Mouse (Mus musculus) Muller cell, postnatal 12 days (primary cell): ENCODE data around the gene Hist1h2af.

Experiments used
- DNase-seq: peaks from one replicate; pipeline ENCODE4 v3.0.0-alpha.2; 2015; ENCODE audit errors: inconsistent ontology term

Gene Hist1h2af

GRCm38 (mm10) chr13:23515281-23515680 lies 18.4 kb upstream of the Hist1h2af start:
- DNase-seq = no peak

DNA sequence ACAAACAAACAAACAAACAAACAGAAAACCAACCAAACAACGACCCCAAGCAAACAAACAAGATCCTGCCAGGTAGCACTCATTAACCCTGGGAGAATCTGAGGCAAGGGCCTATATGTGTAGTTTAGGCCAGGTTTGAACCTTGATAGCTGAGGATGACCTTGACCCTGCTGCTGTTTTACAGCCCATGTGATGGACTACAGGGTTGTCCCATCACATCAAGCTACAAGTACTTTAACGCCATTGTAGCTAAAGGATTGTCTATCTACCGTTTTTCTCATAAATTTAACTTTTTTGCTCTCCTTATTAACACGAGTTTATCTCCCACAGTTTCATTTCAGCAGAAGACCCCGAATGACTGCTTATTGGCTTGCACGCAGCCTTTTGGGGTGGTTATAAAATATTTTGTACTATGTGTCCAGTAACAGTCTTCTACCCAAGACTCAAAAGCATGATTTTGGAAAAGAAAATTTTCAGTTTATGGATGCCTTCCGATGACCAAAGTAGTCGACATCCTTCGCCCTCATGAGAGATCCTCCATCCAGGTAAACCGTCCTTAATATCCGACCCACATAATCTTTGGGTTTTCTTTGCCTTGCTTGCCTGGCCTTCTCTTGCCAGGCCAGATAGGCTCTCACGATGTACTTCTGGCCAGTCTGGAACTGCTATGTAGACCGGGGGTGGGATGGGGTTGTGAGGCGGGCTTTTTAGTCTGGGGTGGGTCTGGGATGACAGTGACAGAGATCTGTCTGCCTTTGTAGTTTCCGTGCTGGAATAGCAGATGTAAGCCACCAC lies 17.7 kb upstream of the Hist1h2af start:
- no peak for DNase-seq

DNA sequence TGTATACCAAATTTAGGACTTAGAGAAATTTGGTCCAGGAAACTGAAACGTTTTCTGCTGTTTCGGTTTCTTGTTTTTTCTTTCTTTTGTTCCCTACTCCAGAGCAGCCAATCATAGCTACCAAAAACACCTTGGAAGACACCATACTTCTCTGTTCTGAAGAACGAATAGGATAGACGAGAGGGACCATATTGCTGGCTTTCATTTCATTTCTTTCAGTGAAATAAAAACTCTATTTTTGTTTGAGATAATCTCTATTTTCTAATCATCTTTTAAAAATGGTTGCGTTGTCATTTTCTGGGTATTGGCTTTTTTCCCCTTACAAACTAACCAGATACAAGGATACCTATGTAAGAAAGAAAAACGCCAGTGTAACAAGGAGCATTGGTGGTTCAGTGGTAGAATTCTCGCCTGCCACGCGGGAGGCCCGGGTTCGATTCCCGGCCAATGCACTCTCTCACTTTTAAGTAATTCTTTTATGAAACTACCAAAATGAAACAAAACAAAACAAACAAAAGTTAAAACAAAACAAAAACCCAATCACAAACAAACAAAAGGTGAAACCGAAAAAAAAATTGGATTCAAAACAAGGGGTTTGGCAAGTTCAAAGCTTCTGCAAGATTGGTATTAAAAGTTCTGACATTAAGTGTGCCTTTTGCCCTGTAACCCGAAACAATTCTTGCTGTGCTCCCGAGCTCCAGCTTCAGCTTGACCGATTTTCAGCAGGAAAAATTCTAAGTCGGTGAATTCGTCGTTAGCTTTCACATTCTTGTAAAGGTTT lies 16.7 kb upstream of the Hist1h2af start:
- DNase-seq = peak; percentile 87

DNA sequence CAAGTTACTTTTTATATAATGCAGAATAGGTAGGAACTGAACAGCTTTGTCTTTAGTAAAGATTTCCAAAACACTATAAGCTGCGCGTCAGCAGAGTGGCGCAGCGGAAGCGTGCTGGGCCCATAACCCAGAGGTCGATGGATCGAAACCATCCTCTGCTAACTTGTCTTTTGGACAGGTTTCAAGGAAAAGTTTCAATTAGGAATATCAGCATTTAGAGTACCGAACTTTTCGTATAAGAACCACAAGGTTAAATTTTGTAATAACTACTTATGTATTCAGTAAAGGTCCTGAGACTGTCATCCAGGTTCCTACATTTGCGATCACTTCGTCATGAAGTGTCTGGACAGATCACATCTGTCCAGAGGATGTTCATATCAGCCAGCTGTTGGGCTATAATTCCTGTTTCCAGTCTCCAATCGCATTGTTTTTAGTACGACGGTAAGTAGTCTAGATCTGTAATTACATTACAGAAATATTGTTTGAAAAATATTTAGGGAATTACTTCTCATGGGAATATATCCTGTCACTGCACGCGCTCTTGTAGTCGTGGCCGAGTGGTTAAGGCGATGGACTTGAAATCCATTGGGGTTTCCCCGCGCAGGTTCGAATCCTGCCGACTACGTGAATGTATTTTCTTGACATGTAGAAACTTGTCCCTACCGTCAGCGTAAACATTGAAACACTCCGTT lies 16.0 kb upstream of the Hist1h2af start:
- peak; percentile 90 for DNase-seq

GRCm38 (mm10) chr13:23518295-23518603 lies 15.5 kb upstream of the Hist1h2af start:
- DNase-seq = no peak

DNA sequence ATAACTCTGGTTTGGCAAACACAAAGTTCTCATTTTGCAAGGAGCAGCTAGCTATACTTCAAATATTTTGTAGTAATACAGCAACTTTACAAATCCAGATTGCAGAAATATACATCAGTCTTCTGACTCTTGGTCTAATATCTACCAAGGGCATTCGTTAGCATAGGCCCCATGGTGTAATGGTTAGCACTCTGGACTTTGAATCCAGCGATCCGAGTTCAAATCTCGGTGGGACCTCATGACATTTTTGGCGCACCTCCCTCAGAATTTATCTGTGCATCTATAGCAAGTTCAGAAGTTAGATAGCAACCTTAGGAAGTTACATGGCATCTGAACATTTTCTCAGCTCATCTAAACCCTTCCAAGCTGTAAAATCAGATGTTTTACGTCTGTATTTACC lies 14.8 kb upstream of the Hist1h2af start:
- peak; percentile 72 for DNase-seq

DNA sequence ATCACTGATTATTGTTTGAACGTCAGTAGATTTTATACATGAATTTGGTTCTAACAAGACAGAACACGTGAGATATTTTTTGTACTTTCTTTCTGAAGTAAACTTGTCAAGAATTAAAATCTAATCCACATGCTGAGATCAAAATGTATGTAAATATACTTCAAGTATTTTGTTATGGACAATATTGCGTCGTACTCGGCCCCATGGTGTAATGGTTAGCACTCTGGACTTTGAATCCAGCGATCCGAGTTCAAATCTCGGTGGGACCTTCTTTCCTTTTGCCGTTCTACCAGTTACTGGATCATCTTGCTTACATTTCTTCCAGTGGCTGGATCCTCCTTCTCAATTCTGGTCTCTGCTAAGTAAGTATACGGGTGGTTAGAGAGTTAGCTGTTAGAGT lies 14.3 kb upstream of the Hist1h2af start:
- DNase-seq = peak; percentile 80

- DNase-seq = peak; percentile 55
Measured at GRCm38 (mm10) chr13:23521703-23522102, 12.0 kb upstream of the Hist1h2af start.

- no peak for DNase-seq
Measured at GRCm38 (mm10) chr13:23523976-23524375, 9.7 kb upstream of the Hist1h2af start.

GRCm38 (mm10) chr13:23524654-23525053 lies 9.1 kb upstream of the Hist1h2af start:
- DNase-seq = peak; percentile 62

DNA sequence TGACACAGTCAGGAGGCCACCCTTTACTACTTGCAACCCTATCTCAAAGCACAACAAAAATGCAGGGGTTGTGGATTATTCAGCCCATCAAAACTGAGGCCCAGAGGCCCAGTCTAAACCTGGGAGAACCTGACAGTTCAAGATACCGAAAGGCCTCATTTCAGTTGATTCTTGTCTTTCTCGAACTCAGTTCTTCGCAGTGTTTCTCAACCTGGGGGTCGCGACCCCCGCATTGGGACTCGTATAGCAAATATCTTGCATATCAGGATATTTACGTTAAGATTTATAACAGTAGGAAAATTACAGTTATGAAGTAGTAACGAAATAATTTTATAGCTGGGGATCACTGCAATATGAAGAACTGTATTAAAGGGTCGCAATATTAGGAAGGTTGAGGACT lies 7.8 kb upstream of the Hist1h2af start:
- no peak for DNase-seq

DNA sequence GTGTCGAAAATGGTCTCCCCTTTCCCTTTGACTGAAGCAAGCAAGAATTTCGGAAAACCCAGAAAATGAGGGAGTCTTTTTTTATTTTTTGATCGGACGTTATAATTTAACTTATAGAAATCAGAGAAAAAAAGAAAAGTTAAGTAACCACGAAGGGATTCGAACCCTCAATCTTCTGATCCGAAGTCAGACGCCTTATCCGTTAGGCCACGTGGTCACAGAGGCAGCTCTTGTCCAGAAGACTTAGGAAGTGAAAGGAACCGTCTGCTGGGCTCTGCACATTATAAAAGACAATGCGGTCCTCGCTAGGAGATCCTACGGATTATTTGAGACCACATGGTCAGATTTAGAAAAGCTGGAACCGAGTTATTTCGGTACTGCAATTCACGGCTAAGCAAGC lies 7.4 kb upstream of the Hist1h2af start:
- peak; percentile 80 for DNase-seq

DNA sequence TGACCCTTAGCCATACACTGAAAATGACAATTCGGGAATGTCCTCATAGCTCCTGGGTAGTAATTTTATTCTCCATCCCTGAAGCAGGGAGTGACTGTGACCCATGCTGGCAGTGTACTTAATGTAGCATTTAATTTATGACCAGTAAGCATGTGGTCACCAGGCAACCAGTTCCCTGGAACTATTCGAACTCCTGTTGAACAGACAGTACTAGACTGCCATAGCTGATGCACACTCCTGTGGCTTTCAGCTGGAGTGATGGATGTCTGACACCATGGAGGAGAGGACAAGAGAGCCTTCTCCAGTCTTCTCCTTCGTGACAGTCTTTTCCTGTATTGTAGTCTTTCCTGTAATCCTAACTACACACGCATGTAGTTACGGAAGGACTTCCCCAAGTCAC lies 4.7 kb upstream of the Hist1h2af start:
- no peak for DNase-seq

GRCm38 (mm10) chr13:23529480-23530165 lies 4.1 kb upstream of the Hist1h2af start:
- DNase-seq = no peak

DNA sequence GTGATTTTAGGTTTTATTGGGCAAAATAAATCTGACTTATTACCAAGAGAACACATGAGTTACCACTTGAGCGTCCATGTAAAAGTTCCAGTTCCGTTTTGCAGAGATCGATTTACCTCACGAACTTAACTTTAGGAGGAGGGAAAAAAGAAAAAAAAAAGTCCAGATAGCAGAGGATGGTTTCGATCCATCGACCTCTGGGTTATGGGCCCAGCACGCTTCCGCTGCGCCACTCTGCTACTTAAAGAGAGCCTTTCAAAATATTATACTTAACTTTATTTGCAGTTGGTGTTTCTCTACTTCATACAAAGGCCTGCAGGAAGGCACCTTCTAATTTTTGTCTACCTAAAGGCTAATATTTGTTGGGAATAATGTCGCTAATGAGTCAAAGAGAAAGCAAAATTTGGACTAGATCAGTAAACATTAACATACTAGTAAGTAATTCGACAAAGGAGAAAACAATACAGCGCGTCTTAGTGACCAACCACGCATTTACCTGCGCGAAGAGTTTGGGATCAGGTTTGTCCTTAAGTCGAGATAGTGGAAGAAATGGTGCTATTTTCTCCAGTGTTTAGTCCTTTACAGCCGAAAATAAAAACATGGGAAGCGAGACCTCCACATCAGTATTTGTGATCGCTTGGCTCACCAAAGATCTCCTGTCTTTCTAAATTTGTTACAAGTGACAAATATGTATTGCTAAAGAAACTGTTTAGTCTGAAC lies 3.4 kb upstream of the Hist1h2af start:
- peak; percentile 82 for DNase-seq

- peak; percentile 97 for DNase-seq
Measured at GRCm38 (mm10) chr13:23530901-23531875, 2.5 kb upstream of the Hist1h2af start, which contains the start of gene Hist1h4h. Hist1h4h (plus strand) TSS chr13:23531050.

DNA sequence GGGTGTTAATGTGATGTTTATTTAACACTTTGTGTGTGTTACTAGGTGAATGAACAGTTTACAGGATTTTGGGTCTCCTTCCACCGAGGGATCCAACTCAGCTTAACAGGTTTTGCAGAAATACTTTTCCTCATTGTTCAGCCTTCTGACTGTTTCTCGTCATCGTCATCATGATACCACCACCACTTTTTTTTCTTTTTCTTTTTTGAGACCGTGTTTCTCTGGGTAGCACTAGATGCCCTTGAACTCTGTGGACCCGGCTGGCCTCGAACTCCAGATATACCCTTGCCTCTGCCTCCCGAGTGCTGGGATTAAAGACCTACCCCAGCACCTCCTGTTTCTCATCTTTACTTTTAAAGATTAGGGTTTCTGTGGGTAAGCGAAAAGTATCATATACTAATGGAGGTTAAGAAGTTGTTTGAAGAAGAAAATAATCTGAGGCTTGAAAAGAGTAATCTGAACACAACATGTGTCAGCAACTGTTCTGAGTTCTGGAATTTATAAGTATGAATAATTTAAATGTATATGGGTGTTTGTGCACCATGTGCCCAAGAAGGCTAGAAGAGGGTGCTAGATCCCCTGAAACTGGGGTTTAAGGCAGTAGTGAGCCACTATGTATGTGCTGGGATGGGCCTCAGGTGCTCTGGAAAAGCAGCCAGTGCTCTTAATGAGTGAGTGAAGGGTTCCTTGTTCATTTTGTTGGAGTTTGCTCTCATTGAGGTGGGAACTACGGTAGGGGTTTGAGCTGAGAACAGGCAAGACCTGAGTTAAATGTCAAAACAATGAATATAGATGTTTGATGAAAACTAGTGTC lies 1.2 kb upstream of the Hist1h2af start:
- no peak for DNase-seq

DNA sequence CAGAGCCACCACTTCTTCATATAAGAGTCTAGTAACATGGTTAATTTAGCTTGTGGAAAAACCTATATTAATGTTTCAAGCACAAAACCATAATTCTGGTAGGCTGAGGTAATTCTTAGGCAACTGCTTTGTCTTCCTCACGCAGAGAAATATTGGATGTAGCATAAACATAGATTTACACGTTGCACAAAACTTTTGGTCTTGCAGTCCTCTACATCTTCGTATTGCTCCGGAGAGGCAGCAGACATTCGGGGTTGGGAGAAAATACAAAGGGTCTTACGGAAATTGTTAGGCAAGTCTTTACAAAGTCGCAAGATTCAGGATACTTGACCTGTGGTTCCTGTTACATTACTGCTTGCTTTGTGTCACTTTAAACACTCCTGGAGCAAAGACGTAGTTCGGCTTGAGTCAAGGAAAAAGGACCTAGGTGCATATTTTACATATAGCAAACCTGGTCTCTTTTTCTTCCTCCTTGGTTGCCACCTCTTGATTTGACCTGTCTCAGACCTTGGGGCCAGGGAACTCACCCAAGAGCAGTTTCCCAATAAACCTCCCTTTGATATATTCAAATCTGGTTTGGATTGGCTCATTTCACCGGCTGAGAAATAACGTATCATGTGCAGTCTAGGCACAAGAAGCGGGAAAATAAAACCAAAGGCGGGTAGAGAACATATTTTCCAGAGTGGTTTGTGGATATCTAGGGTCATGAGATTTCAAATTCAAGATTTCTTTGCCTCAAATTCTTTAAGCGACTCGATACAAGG lies 844 bp downstream of the Hist1h2af start:
- DNase-seq = peak; percentile 29
